Mouse (Mus musculus): ENCODE measurements at regions not wholly inside any gene's neighbourhood (a gene's known extent, or its start where the extent isn't known, plus 50 kb on each side); places are given as distances from the start of the nearest gene placed in this dataset.

DNA sequence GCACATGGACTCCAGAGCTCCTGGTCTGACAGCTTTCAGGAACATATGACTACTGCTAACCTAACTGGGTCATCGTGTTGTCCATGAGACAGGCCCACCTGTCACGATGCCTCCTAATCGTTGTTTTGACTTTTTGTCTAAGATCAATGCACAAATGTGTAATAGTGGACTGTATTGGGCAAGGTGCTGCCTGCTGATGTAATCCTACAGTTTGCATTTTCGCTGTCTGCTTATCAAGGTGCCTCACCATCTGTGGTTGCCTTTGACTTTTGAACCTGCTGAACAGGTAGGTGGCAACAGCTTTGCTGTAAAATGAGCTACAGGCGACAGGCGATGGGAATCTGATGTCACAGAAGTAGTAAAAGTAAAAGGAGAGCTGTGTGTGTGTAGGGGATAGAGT lies 78.0 kb upstream of the Lifr start:
- Histone ChIP-seq H3K27ac (ENCODE audit: low read depth, low read length) (no peak overlapping the region), H3K9me3 (ENCODE audit: control insufficient read depth, low read length) (no peaks in the 10 kb centered on the region), H3K4me2 (ENCODE audit: low read depth, low read length) (no peak overlapping the region), H3K4me1 (ENCODE audit: control insufficient read depth, insufficient read depth, low read length) (no peaks in the 10 kb centered on the region), H3K4me3 (ENCODE audit: low read depth, low read length) (no peak overlapping the region), H3K9ac (replicated peaks; ENCODE audit: low read depth, low read length) (no peak overlapping the region), H3K27me3 (ENCODE audit: control insufficient read depth, insufficient read depth, low read length) (no peaks in the 10 kb centered on the region), H3K36me3 (ENCODE audit: control insufficient read depth, insufficient read depth, low read length) (no peaks in the 10 kb centered on the region)
- ATAC-seq (ENCODE audit: low read depth): no peak
- 94% methylated on average over 6 of the region's 6 CpGs for WGBS

DNA sequence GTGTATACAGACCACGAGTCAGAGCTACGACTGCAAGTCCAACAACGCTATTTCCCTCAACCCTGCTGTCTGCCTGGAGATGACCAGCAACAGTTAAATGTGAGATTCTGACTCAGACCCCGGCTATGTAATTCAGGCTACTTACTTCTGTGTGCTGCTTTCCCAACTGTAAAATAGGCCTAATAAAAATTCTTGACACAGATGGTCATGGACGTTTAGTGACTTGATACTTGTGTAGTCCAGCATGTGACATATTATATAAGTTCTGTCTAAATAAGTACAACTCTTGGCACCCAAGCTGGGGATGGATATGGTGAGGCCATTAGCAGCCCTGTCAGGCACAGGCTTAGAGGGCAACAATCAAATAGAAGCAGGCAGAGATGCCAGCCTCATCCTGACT lies 77.4 kb upstream of the Lifr start:
- Histone ChIP-seq H3K36me3 (ENCODE audit: control insufficient read depth, insufficient read depth, low read length) (no peaks in the 10 kb centered on the region), H3K27me3 (ENCODE audit: control insufficient read depth, insufficient read depth, low read length) (no peaks in the 10 kb centered on the region), H3K4me3 (ENCODE audit: low read depth, low read length) (no peak overlapping the region), H3K9me3 (ENCODE audit: control insufficient read depth, low read length) (no peaks in the 10 kb centered on the region), H3K4me1 (ENCODE audit: control insufficient read depth, insufficient read depth, low read length) (no peaks in the 10 kb centered on the region), H3K27ac (ENCODE audit: low read depth, low read length) (no peak overlapping the region), H3K4me2 (ENCODE audit: low read depth, low read length) (no peak overlapping the region), H3K9ac (replicated peaks; ENCODE audit: low read depth, low read length) (no peak overlapping the region)
- no peak for ATAC-seq (ENCODE audit: low read depth)
- 79% methylated on average over 5 of the region's 5 CpGs for WGBS

DNA sequence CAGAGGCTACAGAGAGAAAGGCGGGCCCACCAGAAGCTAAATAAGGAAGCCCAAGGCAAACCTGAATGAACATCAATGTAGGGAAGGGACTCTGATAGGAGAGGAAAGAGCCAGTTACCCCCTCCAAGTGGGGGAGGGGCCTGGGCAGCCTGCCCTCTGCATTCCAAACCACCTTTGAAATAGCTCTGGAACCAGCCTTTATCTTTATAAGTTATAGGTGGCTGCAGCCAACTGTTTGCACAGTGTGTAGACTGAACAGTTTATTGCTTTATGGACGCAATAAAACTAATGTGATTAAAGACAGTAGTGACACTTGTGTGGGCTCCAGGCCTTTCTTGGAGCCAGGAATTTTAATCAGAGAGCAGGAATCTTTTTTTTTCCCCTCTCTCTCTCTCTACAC lies 75.4 kb upstream of the Lifr start:
- no peaks in the 10 kb centered on the region for H3K27me3 ChIP-seq (ENCODE audit: control insufficient read depth, insufficient read depth, low read length)
- peak; percentile 89 for ATAC-seq (ENCODE audit: low read depth)
- WGBS: 28% methylated on average over 2 of the region's 2 CpGs
- H3K27ac ChIP-seq (ENCODE audit: low read depth, low read length): no peak overlapping the region
- no peaks in the 10 kb centered on the region for H3K36me3 ChIP-seq (ENCODE audit: control insufficient read depth, insufficient read depth, low read length)
- no peaks in the 10 kb centered on the region for H3K9me3 ChIP-seq (ENCODE audit: control insufficient read depth, low read length)
- no peak overlapping the region for H3K4me2 ChIP-seq (ENCODE audit: low read depth, low read length)
- no peak overlapping the region for H3K9ac ChIP-seq (replicated peaks; ENCODE audit: low read depth, low read length)
- no peak overlapping the region for H3K4me3 ChIP-seq (ENCODE audit: low read depth, low read length)
- no peaks in the 10 kb centered on the region for H3K4me1 ChIP-seq (ENCODE audit: control insufficient read depth, insufficient read depth, low read length)

DNA sequence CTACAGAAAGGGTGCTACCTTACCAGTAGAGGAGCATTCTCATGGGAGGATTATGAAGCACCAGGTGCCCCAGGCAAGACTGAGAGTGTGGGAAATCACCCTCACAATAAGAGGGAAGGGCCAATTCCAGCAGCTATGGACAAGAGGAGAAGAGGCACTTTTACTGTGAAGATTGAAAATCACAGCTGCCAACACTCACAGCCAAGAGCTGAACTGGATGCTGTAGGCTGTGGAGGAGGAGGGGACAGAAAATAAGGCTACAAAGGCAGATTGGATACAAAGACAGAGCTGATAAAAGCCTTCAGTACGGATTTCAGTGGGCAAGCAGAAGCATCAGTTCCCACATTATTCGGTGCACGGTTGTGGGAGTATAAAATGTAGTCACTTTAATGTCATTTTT lies 74.4 kb upstream of the Lifr start:
- Histone ChIP-seq H3K27ac (ENCODE audit: low read depth, low read length) (no peak overlapping the region), H3K4me3 (ENCODE audit: low read depth, low read length) (no peak overlapping the region)
- ATAC-seq (ENCODE audit: low read depth): no peak

DNA sequence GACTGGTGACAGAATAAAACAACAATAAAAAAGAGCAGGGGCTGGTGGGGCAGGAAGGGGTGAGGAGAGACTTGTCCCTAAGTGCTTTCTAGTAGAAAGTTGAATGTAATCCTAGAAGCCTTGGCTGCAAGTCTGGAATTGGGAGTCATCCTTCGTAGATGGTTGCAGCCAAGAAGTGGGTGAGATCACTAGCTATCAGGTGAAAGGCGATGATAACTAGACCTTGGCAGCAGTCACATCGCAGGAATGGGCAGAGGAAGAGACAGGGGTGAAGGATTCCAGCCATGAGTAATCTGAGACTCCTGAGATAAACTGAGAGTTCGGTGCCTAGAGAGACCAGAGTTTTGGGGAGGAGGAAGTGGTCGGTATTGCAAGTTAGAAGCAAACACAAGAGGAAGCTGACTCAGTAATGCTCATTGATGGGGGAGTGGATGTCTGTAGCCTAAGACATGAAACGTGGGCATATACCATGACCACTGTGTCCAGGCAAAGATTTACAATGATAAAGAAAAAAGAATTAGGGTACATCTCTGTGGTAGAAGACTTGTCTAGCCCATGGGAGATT lies 73.1 kb upstream of the Lifr start:
- no peak overlapping the region for H3K9ac ChIP-seq (replicated peaks; ENCODE audit: low read depth, low read length)
- no peak overlapping the region for H3K4me3 ChIP-seq (ENCODE audit: low read depth, low read length)
- no peak overlapping the region for H3K4me2 ChIP-seq (ENCODE audit: low read depth, low read length)
- no peaks in the 10 kb centered on the region for H3K9me3 ChIP-seq (ENCODE audit: control insufficient read depth, low read length)
- no peaks in the 10 kb centered on the region for H3K27me3 ChIP-seq (ENCODE audit: control insufficient read depth, insufficient read depth, low read length)
- 85% methylated on average over 6 of the region's 6 CpGs for WGBS
- ATAC-seq (ENCODE audit: low read depth): no peak
- no peak overlapping the region for H3K27ac ChIP-seq (ENCODE audit: low read depth, low read length)
- no peaks in the 10 kb centered on the region for H3K4me1 ChIP-seq (ENCODE audit: control insufficient read depth, insufficient read depth, low read length)
- H3K36me3 ChIP-seq (ENCODE audit: control insufficient read depth, insufficient read depth, low read length): no peaks in the 10 kb centered on the region

More for the DNA sequence above, 74.4 kb upstream of the Lifr start:
- H3K4me2 ChIP-seq (ENCODE audit: low read depth, low read length): no peak overlapping the region
- H3K9ac ChIP-seq (replicated peaks; ENCODE audit: low read depth, low read length): no peak overlapping the region
- no peaks in the 10 kb centered on the region for H3K36me3 ChIP-seq (ENCODE audit: control insufficient read depth, insufficient read depth, low read length)
- WGBS: 55% methylated on average over 3 of the region's 3 CpGs
- H3K4me1 ChIP-seq (ENCODE audit: control insufficient read depth, insufficient read depth, low read length): no peaks in the 10 kb centered on the region
- no peaks in the 10 kb centered on the region for H3K27me3 ChIP-seq (ENCODE audit: control insufficient read depth, insufficient read depth, low read length)
- no peaks in the 10 kb centered on the region for H3K9me3 ChIP-seq (ENCODE audit: control insufficient read depth, low read length)

DNA sequence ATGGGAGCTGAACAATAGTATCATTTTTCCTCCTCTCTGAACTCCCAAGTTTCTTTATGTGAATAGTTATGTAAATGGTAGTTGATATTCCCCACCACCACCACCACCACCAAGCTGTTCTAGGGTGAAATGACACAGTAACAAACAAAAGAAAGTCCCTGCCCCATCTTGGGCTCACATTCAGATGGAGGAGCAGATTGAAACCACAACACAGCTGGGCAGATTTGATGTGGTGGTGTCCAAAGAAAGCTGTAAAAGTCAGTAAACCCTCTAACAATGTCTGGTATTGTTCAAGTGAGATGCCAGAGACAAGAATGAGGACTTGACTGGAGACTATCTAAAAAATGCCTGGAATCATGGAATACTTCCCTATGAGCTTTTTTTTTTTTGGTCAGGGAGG lies 67.8 kb upstream of the Lifr start:
- no peaks in the 10 kb centered on the region for H3K36me3 ChIP-seq (ENCODE audit: control insufficient read depth, insufficient read depth, low read length)
- no peak overlapping the region for H3K4me2 ChIP-seq (ENCODE audit: low read depth, low read length)
- ATAC-seq (ENCODE audit: low read depth): no peak
- H3K9ac ChIP-seq (replicated peaks; ENCODE audit: low read depth, low read length): no peak overlapping the region
- no peak overlapping the region for H3K4me3 ChIP-seq (ENCODE audit: low read depth, low read length)
- H3K4me1 ChIP-seq (ENCODE audit: control insufficient read depth, insufficient read depth, low read length): no peaks in the 10 kb centered on the region
- H3K9me3 ChIP-seq (ENCODE audit: control insufficient read depth, low read length): no peaks in the 10 kb centered on the region
- H3K27me3 ChIP-seq (ENCODE audit: control insufficient read depth, insufficient read depth, low read length): no peaks in the 10 kb centered on the region
- H3K27ac ChIP-seq (ENCODE audit: low read depth, low read length): no peak overlapping the region

DNA sequence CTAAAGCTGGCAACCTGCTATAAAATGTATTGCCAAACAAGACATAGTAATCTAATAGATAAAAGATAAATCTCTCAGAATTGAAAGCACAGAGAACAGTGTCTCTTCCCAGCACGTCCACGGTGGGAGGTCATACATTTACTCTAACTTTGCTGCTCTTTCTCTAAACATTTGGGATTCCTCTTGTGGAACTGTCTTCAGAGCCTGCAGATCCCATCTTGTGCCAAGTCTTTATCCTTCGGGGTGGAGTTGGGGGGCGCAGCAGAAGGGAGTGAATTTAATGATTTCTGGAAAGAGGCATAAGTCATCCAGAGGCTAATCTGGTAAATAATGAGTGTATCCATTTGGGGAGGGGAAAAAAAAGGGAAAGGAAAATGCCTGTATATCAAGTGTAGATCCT lies 65.2 kb upstream of the Lifr start:
- WGBS: 78% methylated on average over 4 of the region's 4 CpGs
- no peaks in the 10 kb centered on the region for H3K27me3 ChIP-seq (ENCODE audit: control insufficient read depth, insufficient read depth, low read length)
- H3K36me3 ChIP-seq (ENCODE audit: control insufficient read depth, insufficient read depth, low read length): no peaks in the 10 kb centered on the region
- H3K9ac ChIP-seq (replicated peaks; ENCODE audit: low read depth, low read length): no peak overlapping the region
- H3K4me2 ChIP-seq (ENCODE audit: low read depth, low read length): no peak overlapping the region
- no peaks in the 10 kb centered on the region for H3K4me1 ChIP-seq (ENCODE audit: control insufficient read depth, insufficient read depth, low read length)
- no peaks in the 10 kb centered on the region for H3K9me3 ChIP-seq (ENCODE audit: control insufficient read depth, low read length)
- no peak overlapping the region for H3K27ac ChIP-seq (ENCODE audit: low read depth, low read length)
- no peak overlapping the region for H3K4me3 ChIP-seq (ENCODE audit: low read depth, low read length)
- no peak for ATAC-seq (ENCODE audit: low read depth)

DNA sequence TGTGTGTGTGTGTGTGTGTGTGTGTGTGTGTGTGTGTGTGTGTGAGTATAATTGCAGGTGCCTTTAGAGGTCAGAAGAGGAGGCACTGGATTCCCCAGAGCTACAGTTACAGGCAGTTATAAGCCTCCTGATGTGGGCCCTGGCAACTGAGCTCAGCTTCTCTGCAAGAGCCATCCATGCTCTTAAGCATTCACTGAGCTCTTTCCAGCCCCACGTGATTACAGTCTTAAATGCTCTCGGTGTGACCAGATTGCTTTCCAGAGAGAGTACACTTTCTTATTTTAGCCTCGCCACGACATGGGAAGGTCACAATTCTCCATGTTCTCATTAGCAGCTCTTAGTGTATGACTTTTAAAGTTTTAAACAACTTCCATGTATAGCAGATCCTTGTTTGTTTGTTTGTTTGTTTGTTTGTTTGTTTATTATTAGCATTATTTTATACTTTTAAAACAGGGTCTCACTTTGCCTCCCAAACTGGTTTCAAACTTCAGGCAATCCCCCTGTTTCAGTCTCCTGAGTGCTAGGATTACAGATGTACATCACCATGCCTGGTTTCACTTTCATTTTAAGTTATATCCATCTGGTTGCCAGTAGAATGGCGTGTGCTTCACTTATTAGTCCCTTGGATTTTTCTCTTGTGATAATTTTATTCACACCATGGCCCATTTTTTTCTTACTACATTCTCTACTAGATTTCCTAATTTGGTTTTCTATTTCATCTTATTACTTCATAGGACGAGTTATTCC lies 58.9 kb upstream of the Lifr start:
- no peaks in the 10 kb centered on the region for H3K4me1 ChIP-seq (ENCODE audit: control insufficient read depth, insufficient read depth, low read length)
- WGBS: 62% methylated on average over 6 of the region's 6 CpGs

DNA sequence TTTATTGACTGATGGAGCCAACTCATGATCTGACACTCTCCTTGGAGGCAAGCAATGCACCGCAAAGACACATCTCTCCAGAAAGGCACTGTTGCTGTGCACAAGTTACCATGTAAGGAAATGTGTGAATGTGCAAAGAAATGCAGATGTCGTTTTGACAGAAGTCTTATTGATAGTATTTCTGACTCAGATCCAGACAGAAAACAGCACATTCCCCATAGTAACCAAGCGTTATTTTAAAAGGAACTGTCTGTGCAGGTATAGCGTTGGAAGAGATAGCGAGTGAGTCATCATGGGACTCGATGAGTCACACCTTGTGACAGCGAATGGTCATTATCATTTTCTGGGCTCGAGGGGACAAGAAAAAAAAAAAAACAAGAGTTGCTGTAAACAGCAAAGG lies 52.9 kb upstream of the Lifr start:
- Histone ChIP-seq H3K9me3 (ENCODE audit: control insufficient read depth, low read length) (no peaks in the 10 kb centered on the region), H3K36me3 (ENCODE audit: control insufficient read depth, insufficient read depth, low read length) (no peaks in the 10 kb centered on the region), H3K4me2 (ENCODE audit: low read depth, low read length) (no peak overlapping the region), H3K9ac (replicated peaks; ENCODE audit: low read depth, low read length) (no peak overlapping the region), H3K4me1 (ENCODE audit: control insufficient read depth, insufficient read depth, low read length) (no peaks in the 10 kb centered on the region), H3K4me3 (ENCODE audit: low read depth, low read length) (no peak overlapping the region), H3K27ac (ENCODE audit: low read depth, low read length) (no peak overlapping the region), H3K27me3 (ENCODE audit: control insufficient read depth, insufficient read depth, low read length) (no peaks in the 10 kb centered on the region)
- WGBS: 93% methylated on average over 8 of the region's 8 CpGs
- ATAC-seq (ENCODE audit: low read depth): no peak

More for the DNA sequence above, 58.9 kb upstream of the Lifr start:
- H3K36me3 ChIP-seq (ENCODE audit: control insufficient read depth, insufficient read depth, low read length): no peaks in the 10 kb centered on the region
- no peak overlapping the region for H3K9ac ChIP-seq (replicated peaks; ENCODE audit: low read depth, low read length)
- no peak overlapping the region for H3K4me3 ChIP-seq (ENCODE audit: low read depth, low read length)
- H3K27me3 ChIP-seq (ENCODE audit: control insufficient read depth, insufficient read depth, low read length): no peaks in the 10 kb centered on the region
- ATAC-seq (ENCODE audit: low read depth): no peak
- no peak overlapping the region for H3K27ac ChIP-seq (ENCODE audit: low read depth, low read length)
- no peaks in the 10 kb centered on the region for H3K9me3 ChIP-seq (ENCODE audit: control insufficient read depth, low read length)
- no peak overlapping the region for H3K4me2 ChIP-seq (ENCODE audit: low read depth, low read length)
